Mouse (Mus musculus): Measurements from ENCODE around the gene Magohb. TPM values are rescaled to one million over a fixed set of nuclear protein-coding genes. Genes with fewer than 3 reads are reported as not detected.
"Not testable (repeated sequence)": the region's sequence is repeated elsewhere in the genome, so short reads cannot be mapped to it uniquely, and the experiment has no call there.

The Magohb gene
- polyA plus RNA-seq, 1 experiment from 2014 or later: 63.6 TPM

DNA sequence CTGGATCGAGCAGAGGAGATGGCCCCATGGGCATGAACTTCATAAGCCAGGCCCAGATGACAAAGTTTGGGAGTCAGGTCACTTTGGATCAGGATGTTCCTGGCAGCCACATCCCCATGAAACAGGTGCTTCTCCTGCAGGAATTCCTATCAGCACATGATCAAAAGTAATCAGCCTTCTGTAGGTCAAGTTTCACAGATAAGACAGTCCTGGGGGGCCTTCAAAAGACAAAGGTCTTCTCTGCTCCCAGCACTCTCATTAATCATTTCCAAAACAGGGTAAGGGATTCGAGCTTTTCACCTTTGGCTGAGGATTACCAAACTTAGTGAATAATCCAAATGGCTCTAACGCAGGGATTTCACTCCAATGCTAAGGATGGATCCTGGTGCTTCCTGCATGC, 11.7 kb upstream of the Magohb start:
- ATAC-seq (replicated peaks; ENCODE audit: low FRiP score): peak; percentile 54; the same call in 1 of the 2 replicates

DNA sequence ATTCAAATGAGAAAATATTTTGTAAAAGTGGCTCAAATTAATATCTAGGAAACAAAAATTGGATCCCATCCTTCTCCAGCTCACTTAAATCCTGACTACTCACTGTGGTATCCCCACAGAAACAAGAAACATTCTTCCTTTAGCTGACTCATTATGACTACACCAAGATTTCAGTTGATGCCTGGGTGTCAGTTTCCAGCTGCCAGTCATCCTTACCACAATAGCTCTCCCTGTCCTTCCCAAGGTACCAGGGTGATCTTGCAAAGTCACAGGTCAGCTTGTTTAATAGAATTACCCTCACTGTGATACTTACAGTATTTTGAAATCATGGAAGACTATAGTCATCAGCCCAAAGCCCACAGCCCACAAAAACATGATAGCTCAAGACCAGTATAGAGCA, 5.5 kb upstream of the Magohb start:
- ATAC-seq (replicated peaks; ENCODE audit: low FRiP score) (no peak), DNase-seq (ENCODE audit: low spot score) (no peak)
- no peak overlapping the region for H3K27ac ChIP-seq (ENCODE audit: low read depth, low read length)
- H3K9ac ChIP-seq (ENCODE audit: low read depth, low read length): no peak overlapping the region
- H3K27me3 ChIP-seq (replicated peaks; ENCODE audit: control insufficient read depth, insufficient read depth, low read length): no peaks in the 10 kb centered on the region
- no peaks in the 10 kb centered on the region for H3K9me3 ChIP-seq (ENCODE audit: control insufficient read depth, low read length)
- H3K4me2 ChIP-seq: no peak overlapping the region
- no peak overlapping the region for H3K4me3 ChIP-seq (ENCODE audit: low read depth, low read length)
- H3K4me1 ChIP-seq (replicated peaks; ENCODE audit: control insufficient read depth, insufficient read depth, low read length): no peaks in the 10 kb centered on the region
- no peaks in the 10 kb centered on the region for H3K36me3 ChIP-seq (ENCODE audit: control insufficient read depth, insufficient read depth, low read length)

More for the DNA sequence above, 11.7 kb upstream of the Magohb start:
- H3K36me3 ChIP-seq (ENCODE audit: control insufficient read depth, insufficient read depth, low read length): no peaks in the 10 kb centered on the region
- no peak overlapping the region for H3K27ac ChIP-seq (ENCODE audit: low read depth, low read length)
- no peak for DNase-seq (ENCODE audit: low spot score)
- H3K9me3 ChIP-seq (ENCODE audit: control insufficient read depth, low read length): no peaks in the 10 kb centered on the region
- no peak overlapping the region for H3K9ac ChIP-seq (ENCODE audit: low read depth, low read length)
- WGBS: 45% methylated on average over 3 of the region's 3 CpGs
- no peak overlapping the region for H3K4me2 ChIP-seq
- no peaks in the 10 kb centered on the region for H3K27me3 ChIP-seq (replicated peaks; ENCODE audit: control insufficient read depth, insufficient read depth, low read length)
- no peak overlapping the region for H3K4me3 ChIP-seq (ENCODE audit: low read depth, low read length)
- H3K4me1 ChIP-seq (replicated peaks; ENCODE audit: control insufficient read depth, insufficient read depth, low read length): no peaks in the 10 kb centered on the region

DNA sequence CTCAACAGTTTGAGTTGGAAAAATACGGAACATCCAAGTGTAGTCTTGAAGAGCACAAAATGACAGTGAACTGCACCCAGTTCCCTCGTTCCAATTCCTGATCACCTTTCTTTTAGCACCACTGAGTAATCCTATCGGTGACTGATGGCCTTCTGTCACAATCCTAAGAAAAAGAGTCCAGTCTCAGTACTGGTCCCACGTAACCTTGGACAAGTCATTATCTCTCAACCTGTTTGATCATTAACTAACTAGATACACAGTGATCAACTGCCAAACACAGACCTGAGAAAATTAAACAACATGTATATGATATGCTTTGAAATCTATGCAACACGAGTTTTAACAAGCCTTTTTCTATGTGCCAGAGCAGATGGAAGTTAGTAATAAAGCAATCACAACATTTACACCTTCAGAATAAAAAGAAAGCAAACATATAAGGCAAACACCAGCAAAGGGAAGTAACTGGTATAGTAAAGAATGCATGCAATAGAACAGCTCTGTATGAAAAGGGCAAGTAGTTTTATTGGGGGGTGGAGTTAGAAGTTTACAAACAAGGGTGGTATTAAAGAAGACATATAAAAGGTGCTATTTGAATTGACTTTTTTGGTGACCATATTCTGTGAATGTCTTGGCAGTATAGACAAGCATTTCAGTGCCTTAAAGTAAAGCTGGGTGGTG, 1.5 kb upstream of the Magohb start:
- no peak for ATAC-seq (replicated peaks; ENCODE audit: low FRiP score)
- Histone ChIP-seq H3K4me3 (ENCODE audit: low read depth, low read length) (no peak overlapping the region), H3K27me3 (replicated peaks; ENCODE audit: control insufficient read depth, insufficient read depth, low read length) (no peaks in the 10 kb centered on the region), H3K4me1 (replicated peaks; ENCODE audit: control insufficient read depth, insufficient read depth, low read length) (peaks cover 6% of the 10 kb centered on the region), H3K36me3 (ENCODE audit: control insufficient read depth, insufficient read depth, low read length) (no peaks in the 10 kb centered on the region), H3K27ac (ENCODE audit: low read depth, low read length) (no peak overlapping the region), H3K4me2 (no peak overlapping the region), H3K9ac (ENCODE audit: low read depth, low read length) (no peak overlapping the region), H3K9me3 (ENCODE audit: control insufficient read depth, low read length) (no peaks in the 10 kb centered on the region)
- WGBS: 70% methylated on average over 5 of the region's 5 CpGs
- DNase-seq (ENCODE audit: low spot score): no peak

DNA sequence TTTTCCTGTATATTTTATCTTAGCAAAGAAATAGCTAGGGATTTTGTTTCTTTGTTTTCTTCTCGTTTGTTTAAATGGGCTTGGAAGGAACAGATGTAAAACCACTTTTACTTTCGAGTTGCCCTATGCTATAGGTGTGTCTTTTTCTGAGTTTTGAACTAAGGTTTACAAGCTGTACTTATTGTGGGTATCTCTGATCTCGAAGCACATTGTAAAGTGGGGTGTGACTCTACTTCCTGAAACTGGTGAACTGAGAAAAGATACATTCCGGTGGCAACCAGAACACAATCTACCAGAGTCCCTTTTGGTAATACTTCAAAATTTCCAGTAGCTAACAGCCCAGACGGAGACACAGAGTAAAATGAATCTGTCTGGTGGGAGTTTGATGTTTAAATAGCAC, 872 bp upstream of the Magohb start:
- 83% methylated on average over 5 of the region's 5 CpGs for WGBS
- DNase-seq (ENCODE audit: low spot score): no peak
- H3K27me3 ChIP-seq (replicated peaks; ENCODE audit: control insufficient read depth, insufficient read depth, low read length): no peaks in the 10 kb centered on the region
- H3K9ac ChIP-seq (ENCODE audit: low read depth, low read length): no peak overlapping the region
- no peak overlapping the region for H3K27ac ChIP-seq (ENCODE audit: low read depth, low read length)
- H3K9me3 ChIP-seq (ENCODE audit: control insufficient read depth, low read length): no peaks in the 10 kb centered on the region
- no peaks in the 10 kb centered on the region for H3K36me3 ChIP-seq (ENCODE audit: control insufficient read depth, insufficient read depth, low read length)
- peak overlapping the region; percentile 71 for H3K4me2 ChIP-seq
- H3K4me3 ChIP-seq (ENCODE audit: low read depth, low read length): no peak overlapping the region
- peaks cover 6% of the 10 kb centered on the region for H3K4me1 ChIP-seq (replicated peaks; ENCODE audit: control insufficient read depth, insufficient read depth, low read length)
- no peak for ATAC-seq (replicated peaks; ENCODE audit: low FRiP score)

DNA sequence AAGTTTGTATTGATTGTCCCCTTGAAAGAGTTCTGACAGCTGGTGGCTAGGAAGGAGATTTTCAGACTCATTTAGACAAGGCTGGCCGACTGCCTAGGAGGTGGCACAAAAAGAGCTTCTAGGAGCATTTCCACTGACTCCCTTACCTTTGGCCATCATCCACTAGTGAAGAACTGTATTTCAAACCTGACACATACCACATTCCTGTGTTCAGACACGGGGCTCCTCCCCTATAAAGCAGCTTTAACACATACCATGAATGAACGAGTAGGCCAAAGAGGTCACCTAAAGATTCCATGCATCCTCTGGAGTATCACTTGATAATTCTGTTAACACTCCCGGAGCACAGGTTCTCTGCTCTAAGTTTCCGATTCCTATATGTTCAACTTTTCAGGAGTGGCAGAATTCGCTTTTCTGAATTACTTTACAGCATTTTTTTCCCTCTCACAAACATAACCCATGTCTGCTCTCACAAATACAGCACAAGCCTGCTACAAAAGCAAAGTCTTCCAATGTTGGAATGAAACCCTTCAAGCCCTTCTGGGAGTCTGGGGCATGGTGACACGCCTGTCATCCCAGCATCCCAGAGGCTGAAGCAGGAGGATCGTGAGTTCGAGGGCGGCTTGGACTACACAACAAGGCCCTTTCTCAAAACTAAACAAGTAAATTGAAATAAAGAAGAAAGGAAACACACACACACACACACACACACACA, 611 bp downstream of the Magohb start:
- 22% methylated on average over 10 of the region's 10 CpGs for WGBS
- peak; percentile 37 for ATAC-seq (replicated peaks; ENCODE audit: low FRiP score)

DNA sequence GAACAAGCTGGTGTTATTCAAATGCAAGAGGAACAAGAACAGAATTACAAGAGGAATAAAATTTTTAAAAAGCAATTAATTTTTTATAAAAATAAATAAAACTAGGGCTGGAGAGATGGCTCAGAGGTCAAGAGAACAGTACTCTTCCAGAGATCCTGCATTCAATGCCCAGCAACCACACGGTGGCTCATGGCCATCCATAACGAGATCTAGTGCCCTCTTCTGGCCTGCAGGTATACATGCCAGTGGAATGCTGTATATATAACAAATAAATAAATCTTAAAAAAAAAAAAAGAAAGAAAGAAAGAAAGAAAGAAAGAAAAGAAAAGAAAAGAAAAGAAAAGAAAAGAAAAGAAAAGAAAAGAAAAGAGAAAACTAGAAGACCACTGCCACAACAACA, 2.6 kb downstream of the Magohb start:
- no peaks in the 10 kb centered on the region for H3K27me3 ChIP-seq (replicated peaks; ENCODE audit: control insufficient read depth, insufficient read depth, low read length)
- H3K4me2 ChIP-seq: no peak overlapping the region
- H3K4me1 ChIP-seq (replicated peaks; ENCODE audit: control insufficient read depth, insufficient read depth, low read length): peaks cover 6% of the 10 kb centered on the region
- no peak overlapping the region for H3K9ac ChIP-seq (ENCODE audit: low read depth, low read length)
- ATAC-seq (replicated peaks; ENCODE audit: low FRiP score) (peak; percentile 65; the same call in 1 of the 2 replicates), DNase-seq (ENCODE audit: low spot score) (no peak)
- H3K4me3 ChIP-seq (ENCODE audit: low read depth, low read length): no peak overlapping the region
- 17% methylated on average over 2 of the region's 2 CpGs for WGBS
- peaks cover 7% of the 10 kb centered on the region; the same call in 1 of the 2 replicates for H3K36me3 ChIP-seq (ENCODE audit: control insufficient read depth, insufficient read depth, low read length)
- no peaks in the 10 kb centered on the region for H3K9me3 ChIP-seq (ENCODE audit: control insufficient read depth, low read length)
- H3K27ac ChIP-seq (ENCODE audit: low read depth, low read length): no peak overlapping the region

More for the DNA sequence above, 611 bp downstream of the Magohb start:
- Histone ChIP-seq H3K4me1 (replicated peaks; ENCODE audit: control insufficient read depth, insufficient read depth, low read length) (peaks cover 6% of the 10 kb centered on the region), H3K9ac (ENCODE audit: low read depth, low read length) (peak overlapping the region; percentile 75), H3K4me3 (ENCODE audit: low read depth, low read length) (peak overlapping the region; percentile 74), H3K36me3 (ENCODE audit: control insufficient read depth, insufficient read depth, low read length) (peaks cover 7% of the 10 kb centered on the region; the same call in 1 of the 2 replicates), H3K9me3 (ENCODE audit: control insufficient read depth, low read length) (no peaks in the 10 kb centered on the region), H3K27ac (ENCODE audit: low read depth, low read length) (peak overlapping the region; percentile 8; the same call in 1 of the 2 replicates), H3K4me2 (peak overlapping the region; percentile 80), H3K27me3 (replicated peaks; ENCODE audit: control insufficient read depth, insufficient read depth, low read length) (no peaks in the 10 kb centered on the region)
- no peak for DNase-seq (ENCODE audit: low spot score)

DNA sequence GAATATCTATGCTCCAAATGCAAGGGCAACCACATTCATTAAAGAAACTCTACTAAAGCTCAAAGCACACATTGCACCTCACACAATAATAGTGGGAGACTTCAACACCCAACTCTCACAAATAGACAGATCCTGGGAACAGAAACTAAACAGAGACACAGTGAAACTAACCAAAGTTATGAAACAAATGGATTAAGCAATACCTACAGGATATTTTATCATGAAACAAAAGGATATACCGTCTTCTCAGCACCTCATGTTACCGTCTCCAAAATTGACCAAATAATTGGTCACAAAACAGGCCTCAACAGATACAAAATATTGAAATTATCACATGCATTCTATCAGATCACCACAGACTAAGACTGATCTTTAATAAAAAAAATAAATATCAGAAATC, 14.9 kb downstream of the Magohb start:
- not testable (repeated sequence) for H3K27ac ChIP-seq (ENCODE audit: low read depth, low read length); H3K9ac ChIP-seq (ENCODE audit: low read depth, low read length); H3K36me3 ChIP-seq (ENCODE audit: control insufficient read depth, insufficient read depth, low read length); H3K4me2 ChIP-seq; H3K4me3 ChIP-seq (ENCODE audit: low read depth, low read length); H3K9me3 ChIP-seq (ENCODE audit: control insufficient read depth, low read length); H3K27me3 ChIP-seq (replicated peaks; ENCODE audit: control insufficient read depth, insufficient read depth, low read length); ATAC-seq (replicated peaks; ENCODE audit: low FRiP score); DNase-seq (ENCODE audit: low spot score); H3K4me1 ChIP-seq (replicated peaks; ENCODE audit: control insufficient read depth, insufficient read depth, low read length)
- WGBS: 90% methylated on average over 2 of the region's 2 CpGs

DNA sequence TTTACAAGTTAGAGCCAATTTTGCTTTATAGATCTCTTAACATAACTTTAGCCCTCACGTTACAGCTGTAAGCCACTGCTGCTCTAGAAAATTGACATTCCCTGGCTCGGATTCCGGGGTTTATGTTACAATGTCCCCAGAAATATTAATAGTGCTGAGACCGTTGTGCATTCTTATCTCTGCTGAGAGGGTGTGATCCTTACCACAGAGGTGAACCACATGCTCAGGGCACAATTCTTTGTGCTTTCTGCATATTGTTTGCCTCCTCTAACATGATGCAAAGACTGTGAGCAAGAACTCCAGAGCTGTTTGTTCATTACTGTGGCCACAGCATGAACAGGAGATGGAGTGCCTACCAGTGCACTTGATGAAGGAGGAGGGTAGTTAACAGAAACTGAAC, 16.4 kb downstream of the Magohb start:
- ATAC-seq (replicated peaks; ENCODE audit: low FRiP score): peak; percentile 71
- no peak overlapping the region for H3K9ac ChIP-seq (ENCODE audit: low read depth, low read length)
- no peaks in the 10 kb centered on the region for H3K9me3 ChIP-seq (ENCODE audit: control insufficient read depth, low read length)
- peaks cover 2% of the 10 kb centered on the region; the same call in 1 of the 2 replicates for H3K36me3 ChIP-seq (ENCODE audit: control insufficient read depth, insufficient read depth, low read length)
- H3K4me1 ChIP-seq (replicated peaks; ENCODE audit: control insufficient read depth, insufficient read depth, low read length): no peaks in the 10 kb centered on the region; the same call in 1 of the 2 replicates
- H3K27me3 ChIP-seq (replicated peaks; ENCODE audit: control insufficient read depth, insufficient read depth, low read length): no peaks in the 10 kb centered on the region
- 61% methylated on average over 4 of the region's 4 CpGs for WGBS
- H3K27ac ChIP-seq (ENCODE audit: low read depth, low read length): no peak overlapping the region
- no peak for DNase-seq (ENCODE audit: low spot score)
- H3K4me3 ChIP-seq (ENCODE audit: low read depth, low read length): no peak overlapping the region
- H3K4me2 ChIP-seq: no peak overlapping the region
